Mouse (Mus musculus): ENCODE data around the gene Gm21866. TPM values are rescaled to one million over a fixed set of nuclear protein-coding genes. Genes with fewer than 3 reads are reported as not detected.
"Not testable (repeated sequence)": the region's sequence is repeated elsewhere in the genome, so short reads cannot be mapped to it uniquely, and the experiment has no call there.

Gm21866 gene
- not detected in 2 replicates for total RNA-seq (2012; rRNA removed)
- total RNA-seq (2014; rRNA removed): not detected in 2 replicates
- not detected in 2 replicates for polyA plus RNA-seq (2012; ENCODE audit: insufficient read length, low read depth)

GRCm38 (mm10) chrY:13465479-13465878 is at the start of gene Gm21866:
Gene Gm21866, minus strand, starts transcription at chrY:13465579.
- H3K27ac ChIP-seq (ENCODE audit: insufficient read depth, low read depth); H3K4me3 ChIP-seq (replicated peaks in 1 of 3; ENCODE audit: low read depth in 2 of 3, low read length in 2 of 3, poor library complexity in 1 of 3); H3K4me2 ChIP-seq (ENCODE audit: insufficient read depth, low read depth, poor library complexity, severe bottlenecking); H3K36me3 ChIP-seq (replicated peaks in 1 of 2; ENCODE audit: control insufficient read depth in 1 of 2, insufficient read depth in 1 of 2, low read length in 1 of 2); dilution Hi-C loops (cut with MboI; ENCODE audit: extremely low pct_ligation_motif_present, extremely low pct_unique_long_range_greater_than_20kb, low sequenced_read_pairs); DNase-seq (ENCODE audit: extremely low read depth); H3K79me2 ChIP-seq (replicated peaks; ENCODE audit: control insufficient read depth, extremely low read depth, insufficient read depth, poor library complexity, severe bottlenecking); H3K4me1 ChIP-seq (ENCODE audit: control insufficient read depth in 1 of 2, insufficient read depth in 2 of 2); in situ Hi-C loops (cut with MboI; ENCODE audit: low pct_ligation_motif_present, low pct_unique_long_range_greater_than_20kb, low sequenced_read_pairs); H3K27me3 ChIP-seq (replicated peaks); H3K9ac ChIP-seq (ENCODE audit: insufficient read depth, low read depth); H3K9me3 ChIP-seq (replicated peaks; ENCODE audit: low read length): not testable (repeated sequence)

GRCm38 (mm10) chrY:13493726-13494125 is 28.3 kb upstream of the Gm21866 start, which contains the start of gene Gm20773:
Gene Gm20773, plus strand, starts transcription at chrY:13494026.
- H3K9ac ChIP-seq (ENCODE audit: insufficient read depth, low read depth); H3K36me3 ChIP-seq (replicated peaks in 1 of 2; ENCODE audit: control insufficient read depth in 1 of 2, insufficient read depth in 1 of 2, low read length in 1 of 2); dilution Hi-C loops (cut with MboI; ENCODE audit: extremely low pct_ligation_motif_present, extremely low pct_unique_long_range_greater_than_20kb, low sequenced_read_pairs); H3K4me3 ChIP-seq (replicated peaks in 1 of 3; ENCODE audit: low read depth in 2 of 3, low read length in 2 of 3, poor library complexity in 1 of 3); H3K9me3 ChIP-seq (replicated peaks; ENCODE audit: low read length); H3K27ac ChIP-seq (ENCODE audit: insufficient read depth, low read depth); H3K27me3 ChIP-seq (replicated peaks); in situ Hi-C loops (cut with MboI; ENCODE audit: low pct_ligation_motif_present, low pct_unique_long_range_greater_than_20kb, low sequenced_read_pairs); H3K79me2 ChIP-seq (replicated peaks; ENCODE audit: control insufficient read depth, extremely low read depth, insufficient read depth, poor library complexity, severe bottlenecking); H3K4me2 ChIP-seq (ENCODE audit: insufficient read depth, low read depth, poor library complexity, severe bottlenecking); DNase-seq (ENCODE audit: extremely low read depth); H3K4me1 ChIP-seq (ENCODE audit: control insufficient read depth in 1 of 2, insufficient read depth in 2 of 2): not testable (repeated sequence)

Other genes starting within 250 kb of the Gm21866 start
- not detected in 2 replicates for gene Gm21828, start 241.7 kb downstream of the Gm21866 start, total RNA-seq (2012; rRNA removed)
- not detected in 2 replicates for gene Gm21828, start 241.7 kb downstream of the Gm21866 start, total RNA-seq (2014; rRNA removed)
- gene Gm21828, start 241.7 kb downstream of the Gm21866 start, polyA plus RNA-seq (2012; ENCODE audit: insufficient read length, low read depth): not detected in 2 replicates
- gene Gm21440, start 213.2 kb downstream of the Gm21866 start, total RNA-seq (2012; rRNA removed): not detected in 2 replicates
- not detected in 2 replicates for gene Gm21440, start 213.2 kb downstream of the Gm21866 start, total RNA-seq (2014; rRNA removed)
- not detected in 2 replicates for gene Gm21440, start 213.2 kb downstream of the Gm21866 start, polyA plus RNA-seq (2012; ENCODE audit: insufficient read length, low read depth)
- gene Gm21454, start 213.1 kb downstream of the Gm21866 start, total RNA-seq (2012; rRNA removed): not detected in 2 replicates
- not detected in 2 replicates for gene Gm21454, start 213.1 kb downstream of the Gm21866 start, total RNA-seq (2014; rRNA removed)
- gene Gm21454, start 213.1 kb downstream of the Gm21866 start, polyA plus RNA-seq (2012; ENCODE audit: insufficient read length, low read depth): not detected in 2 replicates
- not detected in 2 replicates for gene Gm21725, start 116.5 kb downstream of the Gm21866 start, total RNA-seq (2012; rRNA removed)
- not detected in 2 replicates for gene Gm21725, start 116.5 kb downstream of the Gm21866 start, total RNA-seq (2014; rRNA removed)
- not detected in 2 replicates for gene Gm21725, start 116.5 kb downstream of the Gm21866 start, polyA plus RNA-seq (2012; ENCODE audit: insufficient read length, low read depth)
- gene Gm20773, start 28.4 kb upstream of the Gm21866 start, total RNA-seq (2012; rRNA removed): not detected in 2 replicates
- not detected in 2 replicates for gene Gm20773, start 28.4 kb upstream of the Gm21866 start, total RNA-seq (2014; rRNA removed)
- gene Gm20773, start 28.4 kb upstream of the Gm21866 start, polyA plus RNA-seq (2012; ENCODE audit: insufficient read length, low read depth): not detected in 2 replicates

Data from CH12.LX (cell line).